Mouse (Mus musculus): ENCODE data around the gene Olfr1216. TPM values are rescaled to one million over a fixed set of nuclear protein-coding genes. Genes with fewer than 3 reads are reported as not detected.
"Not testable (repeated sequence)": the region's sequence is repeated elsewhere in the genome, so short reads cannot be mapped to it uniquely, and the experiment has no call there.

Olfr1216 gene
- total RNA-seq (2021) = not detected

- no peak for DNase-seq
These were observed at the start of gene Olfr1216 for GRCm38 (mm10) chr2:89018240-89018639. Olfr1216 (minus strand) TSS chr2:89018340.

DNA sequence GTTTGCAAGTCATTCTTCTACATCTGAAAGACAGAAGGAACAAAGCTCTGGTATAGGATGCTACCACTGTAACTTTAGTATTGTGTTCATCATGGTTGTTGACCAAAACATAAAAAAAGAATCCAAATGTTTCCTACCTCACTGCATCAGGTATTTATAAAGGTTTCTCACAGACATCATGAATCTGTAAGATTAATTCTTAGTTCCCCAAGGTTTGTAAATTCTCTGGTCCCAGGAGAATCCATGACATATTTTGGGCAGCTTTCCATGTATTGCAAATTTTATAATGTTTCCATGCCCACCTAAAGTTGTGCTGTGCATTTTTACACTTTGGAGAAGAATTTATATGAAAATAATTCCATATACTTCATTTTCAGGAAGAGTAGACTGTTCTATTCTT, 42.9 kb upstream of the Olfr1216 start, which contains the start of gene Olfr1218:
Gene Olfr1218 (minus strand): TSS at position 101 of the 400 bp plus-strand sequence.
- DNase-seq = no peak

DNA sequence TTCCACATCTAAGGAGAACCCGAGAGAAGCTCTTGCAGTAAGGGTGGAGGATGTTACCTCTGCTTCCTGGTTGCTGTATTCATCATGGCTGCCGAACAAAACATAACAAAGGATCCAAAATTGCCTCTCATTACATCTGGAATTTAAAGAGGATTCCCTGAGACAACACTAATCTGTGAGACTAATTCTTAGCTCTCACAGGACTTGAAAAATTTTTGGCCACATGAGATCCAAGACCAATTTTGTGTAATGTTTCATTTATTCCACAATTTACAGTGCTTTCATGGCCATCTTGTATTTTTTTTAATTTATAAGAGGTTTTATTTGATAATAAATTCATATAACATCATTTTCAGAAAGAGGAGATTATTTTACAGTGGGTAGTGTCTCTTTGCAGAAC, 13.8 kb upstream of the Olfr1216 start, which contains the start of gene Olfr1217:
Gene Olfr1217 (minus strand): TSS at position 101 of the 400 bp plus-strand sequence.
- no peak for DNase-seq

GRCm38 (mm10) chr2:89021436-89021835, 3.3 kb upstream of the Olfr1216 start:
- not testable (repeated sequence) for DNase-seq

GRCm38 (mm10) chr2:89006873-89007272, 11.3 kb downstream of the Olfr1216 start, which contains the start of gene Olfr1215:
Olfr1215 (minus strand) TSS chr2:89006973.
- no peak for DNase-seq

DNA sequence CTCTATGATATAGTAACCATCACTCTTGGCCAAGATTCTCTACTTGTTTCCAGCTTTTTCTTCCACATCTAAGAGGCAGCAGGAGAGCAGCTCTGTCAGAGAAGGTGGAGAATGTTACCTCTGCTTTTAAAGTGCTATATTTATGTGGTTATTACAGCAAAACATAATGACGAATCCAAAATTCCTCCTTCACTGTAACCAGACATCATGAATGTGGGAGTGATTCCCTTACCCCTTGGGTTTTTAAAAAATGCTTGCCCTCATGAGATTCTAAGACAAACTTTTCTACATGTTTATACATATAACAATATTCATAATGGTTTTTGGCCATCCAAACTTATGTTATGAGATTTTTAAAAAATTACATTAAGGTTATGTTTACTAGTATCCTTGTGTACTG, 25.6 kb downstream of the Olfr1216 start, which contains the start of gene Olfr1214:
Gene Olfr1214 (minus strand): TSS at position 101 of the 400 bp plus-strand sequence.
- no peak for DNase-seq

DNA sequence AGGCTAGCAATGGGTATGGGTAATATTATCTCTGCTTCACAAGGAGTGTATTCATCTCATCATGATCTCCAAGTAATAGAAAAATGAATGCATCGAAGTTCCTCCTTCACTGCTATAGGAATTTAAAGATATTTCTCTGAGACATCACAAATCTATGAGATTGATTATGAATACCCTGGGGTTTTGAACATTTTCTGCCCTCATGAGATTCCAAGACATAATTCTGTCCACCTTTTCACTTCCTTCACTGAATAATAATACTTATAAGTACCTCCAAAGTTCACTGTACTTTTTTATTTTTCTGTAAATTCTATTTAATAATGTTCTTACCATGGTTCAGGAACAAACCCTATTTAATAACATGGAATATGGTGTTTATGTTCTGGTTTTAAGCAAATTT, 38.0 kb downstream of the Olfr1216 start, which contains the start of gene Gm13762:
Gene Gm13762 (minus strand): TSS at position 101 of the 400 bp plus-strand sequence.
- DNase-seq = no peak

Other genes starting within 250 kb of the Olfr1216 start
- gene Olfr1200, start 247.9 kb downstream of the Olfr1216 start, total RNA-seq (2021) = not detected
- not detected for gene Olfr1201, start 225.3 kb downstream of the Olfr1216 start, total RNA-seq (2021)
- not detected for gene Olfr1202, start 203.8 kb downstream of the Olfr1216 start, total RNA-seq (2021)
- not detected for gene Olfr1205, start 188.6 kb downstream of the Olfr1216 start, total RNA-seq (2021)
- gene Olfr1204, start 169.0 kb downstream of the Olfr1216 start, total RNA-seq (2021) = not detected
- gene Olfr1206, start 155.1 kb downstream of the Olfr1216 start, total RNA-seq (2021) = not detected
- not detected for gene Olfr1208, start 116.0 kb downstream of the Olfr1216 start, total RNA-seq (2021)
- gene Olfr1209, start 103.2 kb downstream of the Olfr1216 start, total RNA-seq (2021) = not detected
- not detected for gene Olfr1211, start 80.2 kb downstream of the Olfr1216 start, total RNA-seq (2021)
- gene Olfr1212, start 64.4 kb downstream of the Olfr1216 start, total RNA-seq (2021) = not detected
- not detected for gene Gm13762, start 38.1 kb downstream of the Olfr1216 start, total RNA-seq (2021)
- not detected for gene Olfr1214, start 25.7 kb downstream of the Olfr1216 start, total RNA-seq (2021)
- gene Olfr1215, start 11.4 kb downstream of the Olfr1216 start, total RNA-seq (2021) = not detected
- not detected for gene Olfr1217, start 13.7 kb upstream of the Olfr1216 start, total RNA-seq (2021)
- gene Olfr1218, start 42.8 kb upstream of the Olfr1216 start, total RNA-seq (2021) = not detected
- not detected for gene Olfr1219, start 65.2 kb upstream of the Olfr1216 start, total RNA-seq (2021)
- not detected for gene Olfr1220, start 88.5 kb upstream of the Olfr1216 start, total RNA-seq (2021)
- not detected for gene Olfr1221, start 98.9 kb upstream of the Olfr1216 start, total RNA-seq (2021)
- not detected for gene Olfr1222, start 114.7 kb upstream of the Olfr1216 start, total RNA-seq (2021)
- gene Olfr1223, start 133.2 kb upstream of the Olfr1216 start, total RNA-seq (2021) = not detected
- not detected for gene Olfr1224-ps1, start 145.8 kb upstream of the Olfr1216 start, total RNA-seq (2021)
- not detected for gene Olfr1225, start 156.3 kb upstream of the Olfr1216 start, total RNA-seq (2021)
- not detected for gene Olfr1226, start 181.7 kb upstream of the Olfr1216 start, total RNA-seq (2021)
- gene Olfr1228, start 235.7 kb upstream of the Olfr1216 start, total RNA-seq (2021) = not detected